8 mouse cellular contexts compared by ENCODE assay signal in genomic region chr14:50869889-50870804, GRCm38 (mm10). TPM values are rescaled to one million over a fixed set of nuclear protein-coding genes. Genes with fewer than 3 reads are reported as not detected.
A peak's percentile ranks its signal among the peaks of the same experiment; 100 is the strongest.
DNase-seq lines count a peak whose midpoint lies in the region; ATAC-seq lines count a peak whose summit lies in the region.

TSS of gene Tep1 (minus strand) at chr14:50870560.

- H3K4me2 ChIP-seq in hindbrain, embryonic 12.5 days (replicated peaks), result peak within 1 kb of the TSS; percentile 68

- H3K36me3 ChIP-seq in hindbrain, embryonic 12.5 days, result no peaks in the 10 kb centered on the region

- peak; percentile 88 for ATAC-seq in hindbrain, embryonic 12.5 days (ENCODE audit: low FRiP score)

- peak within 1 kb of the TSS; percentile 76 for H3K27ac ChIP-seq in hindbrain, embryonic 12.5 days

- 8% methylated on average over 32 of the region's 32 CpGs for WGBS in hindbrain, embryonic 12.5 days

- peak; percentile 94 for DNase-seq in R1 (ENCODE audit: low read depth, low spot score)
- DNase-seq in cerebellum, postnatal 10 days, result peak; percentile 83 to 85
- DNase-seq in frontal cortex, postnatal 14 days (ENCODE audit: low spot score in 2 of 2), result peak; percentile 22 to 25
- DNase-seq in layer of hippocampus, postnatal 25 days (ENCODE audit: extremely low spot score in 1 of 2, low spot score in 1 of 2), result peak; percentile 20 to 36
- peak; percentile 65 for DNase-seq in lung, postnatal 25 days (ENCODE audit: low spot score)
- peak; percentile 68 for DNase-seq in retina, adult 2 months (ENCODE audit: low read depth, low spot score)
- DNase-seq in thymus, postnatal 25 days, result peak; percentile 76

- peaks cover 4% of the 10 kb centered on the region; the same call in 1 of the 2 replicates for H3K4me1 ChIP-seq in hindbrain, embryonic 12.5 days

- H3K9ac ChIP-seq in hindbrain, embryonic 12.5 days, result peak within 1 kb of the TSS; percentile 62

- no peaks in the 10 kb centered on the region for H3K9me3 ChIP-seq in hindbrain, embryonic 12.5 days (replicated peaks)

- H3K4me3 ChIP-seq in hindbrain, embryonic 12.5 days, result peak within 1 kb of the TSS; percentile 51

- H3K27me3 ChIP-seq in hindbrain, embryonic 12.5 days, result no peaks in the 10 kb centered on the region

RNA-seq across cellular contexts. Expression of gene Tep1, which starts in this region (rescaled TPM):
- 6.3 and 6.7 TPM in 2 replicates for polyA plus RNA-seq in hindbrain, embryonic 12.5 days (2016; fragmentation: Nextera tagmentation; extraction: Ambion mirVana)
- 1 to 10 TPM; 2.1 to 3.1 TPM for total RNA-seq in layer of hippocampus, postnatal 25 days (2021)

Comparison
In these comparisons a context has a peak if more than half of its experiments do, and no peak if none do; other contexts are left out.
1. Peak in every context shown above with its lines: DNase-seq, ATAC-seq, H3K4me3 ChIP-seq and H3K27ac ChIP-seq.
2. DNase-seq: peak in every context shown above with its lines; median percentile 94 in R1; 84 in cerebellum, postnatal 10 days; 76 in thymus, postnatal 25 days; 68 in retina, adult 2 months; 65 in lung, postnatal 25 days; 28 in layer of hippocampus, postnatal 25 days; 24 in frontal cortex, postnatal 14 days.